Mouse (Mus musculus): ENCODE measurements around the gene Lmf1. TPM values are rescaled to one million over a fixed set of nuclear protein-coding genes. Genes with fewer than 3 reads are reported as not detected.

Gene Lmf1
- polyA plus RNA-seq (2012; rRNA removed) = 14.0 and 14.2 TPM in 2 replicates

DNA sequence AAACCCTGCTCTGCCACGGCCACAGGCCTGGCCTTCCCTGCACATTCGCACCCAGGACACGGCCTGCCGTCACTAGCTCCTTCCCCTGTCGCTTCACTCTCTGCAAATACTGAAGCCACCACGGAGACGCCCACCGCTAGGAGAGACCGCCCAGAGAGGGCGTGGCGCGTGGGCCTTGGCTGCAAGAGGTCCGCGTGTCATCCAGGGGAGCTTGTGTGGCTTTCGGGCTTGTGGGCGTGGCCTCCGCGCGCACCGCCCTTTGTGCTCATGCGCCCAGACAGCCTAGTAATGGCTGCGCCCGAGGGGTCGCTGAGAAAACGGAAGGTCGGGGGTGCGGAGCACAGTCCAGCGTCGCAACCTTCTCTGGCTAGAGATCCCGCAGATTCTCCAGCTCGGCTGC is at the start of gene Lmf1:
Gene Lmf1, plus strand, starts transcription at position 166 of the 400 bp plus-strand sequence.
- DNase-seq (ENCODE audit: low read depth, low spot score) = peak; percentile 78
- WGBS = under 1% methylated on average over 31 of the region's 31 CpGs

DNA sequence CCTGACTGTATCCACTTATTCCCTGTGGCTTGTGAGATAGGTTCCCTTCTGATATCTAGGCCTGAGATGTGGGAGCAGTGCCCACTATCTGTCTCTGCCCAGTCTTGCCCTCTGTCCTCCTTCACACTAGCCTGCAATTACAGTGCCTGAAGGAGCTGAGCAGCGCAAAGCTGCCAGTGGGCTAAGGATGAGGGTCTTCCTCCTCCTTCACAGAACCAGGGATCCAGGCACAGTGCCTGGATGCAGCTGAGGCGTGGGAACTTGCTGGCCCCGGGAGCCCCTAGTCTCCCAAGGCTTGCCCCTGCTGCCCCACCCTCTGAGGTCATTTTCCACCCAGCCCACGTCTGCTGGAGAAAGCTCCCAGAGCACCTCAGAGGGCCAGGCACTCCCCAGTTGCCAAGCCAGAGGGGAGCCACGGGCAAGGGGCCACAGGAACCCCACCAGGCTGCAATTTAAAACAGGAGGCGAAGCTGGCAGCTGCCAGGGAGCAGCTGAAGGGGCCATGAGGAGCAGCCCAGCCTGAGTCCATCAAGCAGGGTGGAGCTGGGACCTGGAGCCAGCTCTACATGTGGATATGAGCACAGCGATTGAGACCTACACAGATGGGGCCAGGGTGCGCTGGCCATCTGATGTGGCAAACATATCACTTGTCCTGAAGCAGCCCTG is 48.4 kb upstream of the Lmf1 start:
- no peak for DNase-seq (ENCODE audit: low read depth, low spot score)
- 44% methylated on average over 8 of the region's 8 CpGs for WGBS

DNA sequence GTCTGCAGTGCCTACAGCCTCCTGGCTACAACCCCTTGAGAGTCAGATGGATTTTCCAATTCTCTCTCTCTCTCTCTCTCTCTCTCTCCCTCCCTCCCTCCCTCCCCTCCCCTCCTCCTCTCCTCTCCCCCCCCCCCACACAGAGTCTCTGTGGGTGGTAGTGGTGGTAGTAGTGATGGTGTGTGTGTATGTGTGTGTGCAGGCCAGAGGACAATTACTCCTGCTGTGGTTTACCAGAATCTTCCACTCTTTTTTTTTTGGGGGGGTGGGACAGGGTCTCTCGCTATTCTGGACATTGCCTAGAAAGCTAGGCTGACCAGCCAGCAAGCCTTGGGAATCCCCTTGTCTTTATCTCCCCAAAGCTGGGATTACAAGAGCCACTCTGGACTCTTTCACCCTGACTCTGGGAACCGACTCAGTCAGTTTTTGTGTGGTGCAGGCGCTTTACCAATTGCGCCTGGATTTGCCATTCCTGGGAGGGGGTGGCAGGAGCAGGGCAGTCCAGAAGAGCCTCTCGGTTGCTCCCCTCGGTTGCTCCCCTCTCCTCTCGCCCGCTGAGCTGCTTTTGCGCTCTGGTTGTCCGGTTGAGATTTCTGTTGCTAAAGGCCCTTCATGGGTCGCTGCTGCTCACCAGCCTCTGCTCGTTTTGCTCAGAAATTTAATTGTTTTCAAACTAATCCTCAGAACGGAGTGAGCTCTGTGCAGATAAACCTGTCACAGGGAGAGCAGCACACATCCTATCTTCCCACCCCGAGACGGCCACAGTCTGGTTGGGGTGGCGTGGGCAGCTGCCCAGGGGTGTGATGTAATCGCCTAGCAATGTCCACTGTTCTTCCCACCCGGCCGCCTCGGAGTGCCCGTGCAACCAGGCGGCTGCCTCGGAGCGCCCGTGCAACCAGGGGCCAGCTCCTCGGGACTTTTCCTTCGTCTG is 39.7 kb upstream of the Lmf1 start:
- 18% methylated on average over 27 of the region's 27 CpGs for WGBS
- DNase-seq (ENCODE audit: low read depth, low spot score) = no peak

DNA sequence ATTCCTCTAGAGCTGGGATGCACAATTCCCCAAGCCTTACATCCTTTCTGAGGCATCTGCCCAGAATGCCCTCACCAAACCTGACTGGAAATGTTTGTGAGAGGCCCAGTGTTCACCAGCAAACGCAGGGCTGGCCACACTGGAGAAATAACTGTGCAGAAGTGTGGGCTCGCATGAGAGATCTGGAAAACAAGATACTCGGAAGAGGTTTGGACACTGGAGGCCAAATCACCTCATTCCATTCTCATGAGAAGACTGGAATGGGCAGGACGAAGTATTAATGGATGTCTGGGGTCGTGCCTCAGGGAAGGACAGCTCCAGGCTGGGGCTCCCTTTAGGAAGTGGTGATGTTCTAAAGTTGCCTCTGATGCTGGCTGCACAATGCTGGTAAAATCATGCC is 38.2 kb upstream of the Lmf1 start:
- DNase-seq (ENCODE audit: low read depth, low spot score) = no peak
- WGBS = 56% methylated on average over 5 of the region's 5 CpGs

GRCm38 (mm10) chr17:25541768-25542167 is 37.1 kb upstream of the Lmf1 start:
- 59% methylated on average over 4 of the region's 4 CpGs for WGBS
- no peak for DNase-seq (ENCODE audit: low read depth, low spot score)

DNA sequence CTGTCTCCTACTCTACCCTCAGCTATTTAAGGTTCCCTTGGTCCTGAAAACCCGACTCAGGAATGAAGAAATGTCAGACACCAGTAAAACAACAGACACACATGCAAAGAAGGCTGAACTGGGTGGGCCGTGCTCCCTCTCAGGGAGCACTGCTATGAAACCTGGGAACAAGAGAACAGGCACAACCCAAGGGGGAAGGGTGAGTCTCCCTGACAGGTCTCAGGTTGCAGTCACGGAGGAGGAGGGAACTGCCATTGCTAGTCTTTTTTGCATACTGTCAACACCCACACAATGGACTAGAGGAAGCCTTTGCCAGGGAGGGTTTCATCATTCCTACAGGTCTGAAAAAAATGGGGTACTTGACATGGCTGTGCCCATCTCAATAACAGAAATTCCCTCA is 31.9 kb upstream of the Lmf1 start:
- no peak for DNase-seq (ENCODE audit: low read depth, low spot score)
- WGBS = 30% methylated on average over 3 of the region's 3 CpGs

- 89% methylated on average over 5 of the region's 5 CpGs for WGBS
- no peak for DNase-seq (ENCODE audit: low read depth, low spot score)
Observed at GRCm38 (mm10) chr17:25550020-25550419, 28.9 kb upstream of the Lmf1 start.

DNA sequence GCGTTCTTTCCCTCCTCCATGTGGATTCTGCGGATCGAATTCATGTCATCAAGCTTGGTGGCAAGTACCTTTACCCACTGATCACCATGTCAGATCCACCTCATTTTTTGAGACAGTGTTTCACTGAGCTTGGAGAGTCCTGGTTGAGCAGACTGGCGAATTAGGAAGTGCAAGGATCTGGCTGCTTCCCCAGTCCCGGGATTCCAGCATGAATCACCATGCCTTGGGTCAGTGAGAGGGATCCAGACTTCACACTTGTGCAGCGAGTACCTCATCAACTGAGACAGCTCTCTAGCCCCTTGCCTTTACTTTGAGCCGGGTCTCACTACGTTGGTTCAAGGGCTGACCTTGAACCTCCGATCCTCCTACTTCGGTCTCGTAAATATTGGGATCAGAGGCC is 27.6 kb upstream of the Lmf1 start:
- no peak for DNase-seq (ENCODE audit: low read depth, low spot score)
- WGBS = 73% methylated on average over 11 of the region's 11 CpGs

- 70% methylated on average over 3 of the region's 3 CpGs for WGBS
- DNase-seq (ENCODE audit: low read depth, low spot score) = no peak
Observed at GRCm38 (mm10) chr17:25555159-25555558, 23.7 kb upstream of the Lmf1 start.

DNA sequence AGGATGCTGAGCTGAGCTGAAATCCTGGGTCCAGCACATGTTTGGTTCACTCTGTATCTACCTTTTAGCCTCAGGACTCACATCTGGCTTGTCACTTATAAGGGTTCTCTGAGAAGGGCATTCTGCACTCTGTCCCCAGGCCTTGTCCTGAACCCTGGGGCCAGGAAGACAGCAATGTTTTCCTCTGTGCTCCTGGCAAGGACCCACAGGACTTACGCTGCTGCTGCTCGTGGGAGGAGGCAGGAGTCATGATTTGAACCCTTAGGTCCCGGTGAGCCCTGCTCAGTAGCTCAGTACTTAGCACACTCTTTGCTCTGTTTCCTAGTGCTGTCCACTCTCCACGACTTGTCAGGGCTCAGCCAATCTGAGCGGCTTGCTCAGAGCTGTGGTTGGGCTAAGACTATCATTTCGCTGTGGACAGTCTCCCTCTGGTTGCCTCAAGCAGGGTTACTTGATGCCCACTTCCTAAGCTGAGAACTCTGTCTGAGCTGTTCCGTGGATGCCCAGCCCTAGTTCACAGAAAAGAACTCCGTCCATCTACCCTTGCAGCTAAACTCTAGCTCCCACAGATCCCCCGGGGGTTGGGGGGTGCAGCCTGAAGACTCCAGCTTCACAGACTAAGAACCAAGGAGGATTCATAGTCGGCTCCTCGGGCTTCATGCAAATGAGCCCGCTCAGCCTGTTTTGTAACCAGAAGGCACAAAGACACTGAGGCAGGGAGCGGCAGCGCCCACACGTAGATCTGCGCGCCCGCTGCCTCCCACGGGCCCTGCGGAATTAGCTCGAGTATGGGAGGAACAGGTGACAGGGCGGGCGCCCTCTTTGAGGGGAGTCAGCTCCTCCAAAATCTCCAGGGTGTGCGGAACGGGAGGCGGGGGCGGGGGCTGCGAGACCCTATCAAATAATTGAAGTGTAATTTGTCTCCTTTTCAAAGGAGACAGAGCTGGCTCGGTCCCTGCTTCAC is 22.9 kb upstream of the Lmf1 start:
- DNase-seq (ENCODE audit: low read depth, low spot score) = no peak
- WGBS = 11% methylated on average over 29 of the region's 29 CpGs

- no peak for DNase-seq (ENCODE audit: low read depth, low spot score)
- WGBS = 13% methylated on average over 21 of the region's 21 CpGs
Observed at GRCm38 (mm10) chr17:25556630-25557354, 22.1 kb upstream of the Lmf1 start.

- DNase-seq (ENCODE audit: low read depth, low spot score) = no peak
- WGBS = 56% methylated on average over 4 of the region's 4 CpGs
Observed at GRCm38 (mm10) chr17:25559634-25560033, 19.3 kb upstream of the Lmf1 start.

- no peak for DNase-seq (ENCODE audit: low read depth, low spot score)
- 20% methylated on average over 5 of the region's 5 CpGs for WGBS
Observed at GRCm38 (mm10) chr17:25560554-25561222, 18.2 kb upstream of the Lmf1 start.

DNA sequence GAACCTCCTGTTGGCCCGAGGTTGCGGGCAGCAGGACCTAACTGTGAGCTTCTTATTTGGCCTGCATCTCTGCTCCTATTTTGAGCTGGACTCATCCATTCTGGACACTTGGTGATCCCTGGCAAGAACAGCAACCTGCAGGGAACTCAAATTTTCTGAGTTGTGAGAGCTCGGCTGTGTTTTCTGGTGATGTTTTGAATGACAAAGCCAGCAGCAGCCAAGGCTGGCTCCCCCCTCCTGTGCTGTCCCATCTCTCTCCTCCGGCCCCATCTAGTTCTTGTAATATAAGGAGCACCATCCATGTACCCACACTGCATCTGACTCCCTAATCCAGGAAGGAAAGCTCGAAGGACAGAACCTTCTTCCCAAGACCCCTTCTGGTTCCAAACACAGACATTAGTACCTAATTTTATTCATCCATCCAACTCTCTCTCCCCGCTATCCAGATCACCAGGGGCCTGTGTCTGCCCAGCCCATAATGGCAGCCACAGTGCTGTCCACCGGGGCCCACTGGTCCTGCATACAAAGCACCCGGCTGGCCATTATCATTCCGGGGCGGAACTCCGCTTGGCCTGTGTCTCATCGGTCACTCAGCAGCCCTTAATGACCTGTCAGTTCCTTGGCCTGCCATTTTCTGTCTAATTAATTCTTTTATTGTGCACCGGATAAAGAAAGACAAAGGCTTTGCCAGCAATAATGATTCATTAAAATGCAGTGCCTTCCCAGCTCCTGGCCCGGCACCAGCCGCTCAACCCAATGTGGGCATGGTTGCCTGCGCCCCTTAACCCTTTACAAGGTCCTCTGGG is 17.5 kb upstream of the Lmf1 start:
- WGBS = 82% methylated on average over 16 of the region's 16 CpGs
- DNase-seq (ENCODE audit: low read depth, low spot score) = no peak

GRCm38 (mm10) chr17:25564481-25564880 is 14.4 kb upstream of the Lmf1 start:
- DNase-seq (ENCODE audit: low read depth, low spot score) = no peak
- WGBS = 56% methylated on average over 5 of the region's 5 CpGs

DNA sequence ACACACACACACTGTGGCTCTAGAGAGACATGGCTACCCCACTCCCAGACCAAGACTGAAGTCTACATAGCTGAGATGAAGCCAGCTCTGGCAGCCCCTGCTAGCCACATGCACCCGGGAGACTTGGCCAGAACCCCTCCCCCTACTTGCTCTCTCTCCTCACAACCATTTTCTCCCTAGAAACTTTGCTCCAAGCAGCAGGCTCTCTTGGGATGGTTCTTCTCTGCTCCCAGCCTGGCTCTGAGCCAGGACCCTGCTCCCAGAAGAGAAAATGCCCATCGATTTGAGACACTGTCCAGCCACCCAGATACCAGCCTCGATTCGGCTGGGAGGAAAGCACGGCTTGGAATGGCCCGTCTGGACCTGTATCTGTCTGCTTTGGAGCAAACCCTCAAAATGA is 13.6 kb upstream of the Lmf1 start:
- no peak for DNase-seq (ENCODE audit: low read depth, low spot score)
- WGBS = 40% methylated on average over 6 of the region's 6 CpGs

- DNase-seq (ENCODE audit: low read depth, low spot score) = no peak
- 81% methylated on average over 17 of the region's 17 CpGs for WGBS
Observed at GRCm38 (mm10) chr17:25565860-25566600, 12.9 kb upstream of the Lmf1 start.
